Mouse (Mus musculus) CH12.LX (cell line): Measurements from ENCODE around the gene Lrp4.

Experiments
- BHLHE40 ChIP-seq: IDR thresholded peaks from 2 replicates; pipeline ENCODE4 v1.6.1; 2011; ENCODE audit warnings: mild to moderate bottlenecking, low read depth, low read length, improper control_type of control experiment
- CTCF ChIP-seq, 2 experiments: IDR thresholded peaks in 1 of 2; conservative IDR thresholded peaks in 1 of 2; 2 replicates each; pipeline ENCODE4 v1.5.1; 2011 to 2012; ENCODE audit warnings: low read depth in 2 of 2, low read length in 2 of 2, improper control_type of control experiment in 1 of 2, inconsistent platforms in 1 of 2, mild to moderate bottlenecking in 1 of 2, moderate library complexity in 1 of 2
- ETS1 ChIP-seq: conservative IDR thresholded peaks from 2 replicates; pipeline ENCODE4 v1.6.1; 2012; ENCODE audit warnings: low read depth, mild to moderate bottlenecking, inconsistent platforms, low read length, improper control_type of control experiment, moderate library complexity
- HCFC1 ChIP-seq: IDR thresholded peaks from 2 replicates; pipeline ENCODE4 v1.6.1; 2012; ENCODE audit warnings: low read depth, mild to moderate bottlenecking, inconsistent platforms, low read length, improper control_type of control experiment
- JUN ChIP-seq: IDR thresholded peaks from 2 replicates; pipeline ENCODE4 v1.6.1; 2011; ENCODE audit warnings: low read depth, mild to moderate bottlenecking, low read length, improper control_type of control experiment, moderate library complexity; ENCODE audit not compliant: insufficient read depth
- POLR2A ChIP-seq: IDR thresholded peaks from 2 replicates; pipeline ENCODE4 v1.6.1; 2011; ENCODE audit warnings: low read depth, mild to moderate bottlenecking, improper control_type of control experiment, low read length
- RAD21 ChIP-seq: IDR thresholded peaks from 2 replicates; pipeline ENCODE4 v1.6.1; 2011; ENCODE audit warnings: low read depth, mild to moderate bottlenecking, low read length, improper control_type of control experiment, moderate library complexity
- USF1 ChIP-seq: IDR thresholded peaks from 2 replicates; pipeline ENCODE4 v1.6.1; 2014; ENCODE audit warnings: low read depth, mild to moderate bottlenecking, inconsistent platforms, low read length, improper control_type of control experiment
- ZKSCAN1 ChIP-seq: IDR thresholded peaks from 2 replicates; pipeline ENCODE4 v1.6.1; 2012; ENCODE audit warnings: low read depth, inconsistent platforms, low read length, improper control_type of control experiment, borderline replicate concordance
- ZMIZ1 ChIP-seq: IDR thresholded peaks from 2 replicates; pipeline ENCODE4 v1.6.1; 2012; ENCODE audit warnings: low read depth, mild to moderate bottlenecking, inconsistent platforms, low read length, improper control_type of control experiment

GRCm38 (mm10) chr2:91413811-91414210 is 43.5 kb upstream of the Lrp4 start:
- no peak for TF ChIP-seq ZMIZ1
- TF ChIP-seq POLR2A, result no peak
- TF ChIP-seq ZKSCAN1, result no peak
- TF ChIP-seq CTCF (conservative IDR thresholded peaks at IDR 0.05 in 1 of 2, IDR thresholded peaks at IDR 0.05 in 1 of 2; ENCODE audit: low read depth in 2 of 2, low read length in 2 of 2), result no peak
- no peak for TF ChIP-seq ETS1
- no peak for TF ChIP-seq BHLHE40
- TF ChIP-seq HCFC1, result no peak
- no peak for TF ChIP-seq USF1
- TF ChIP-seq JUN, result no peak
- TF ChIP-seq RAD21, result no peak
